In genomic region chr11:79230251-79230570, GRCm38 (mm10) we compare ENCODE assay signal across 16 mouse cellular contexts. TPM values are rescaled to one million over a fixed set of nuclear protein-coding genes. Genes with fewer than 3 reads are reported as not detected.
DNase-seq lines count a peak whose midpoint lies in the region; ATAC-seq and TF ChIP-seq lines count a peak whose summit lies in the region.
"Had no signal": no experiment of that assay in that cellular context is flagged by ENCODE, and none has a peak within 500 bp of the region (broad histone marks: within the 10 kb centered on the region; RNA-seq: fewer than 3 reads in every experiment).

No protein-coding gene starts in this region.

- H3K9ac ChIP-seq in neural tube, embryonic 13.5 days = no peak overlapping the region
- H3K9ac ChIP-seq: embryonic facial prominence, embryonic 15.5 days; forebrain, postnatal 0 days; heart, embryonic 12.5 days; hindbrain, embryonic 15.5 days; midbrain, embryonic 15.5 days had no signal

- peak overlapping the region; percentile 52 for H3K27ac ChIP-seq in neural tube, embryonic 13.5 days (replicated peaks)
- H3K27ac ChIP-seq in kidney, adult 2 months (ENCODE audit: insufficient read depth, low read depth, low read length) = peak overlapping the region; percentile 96
- H3K27ac ChIP-seq: embryonic facial prominence, embryonic 15.5 days; hindbrain, embryonic 15.5 days; midbrain, embryonic 15.5 days; stomach, postnatal 0 days had no signal

- no peaks in the 10 kb centered on the region for H3K27me3 ChIP-seq in neural tube, embryonic 13.5 days
- H3K27me3 ChIP-seq in kidney, adult 2 months (replicated peaks; ENCODE audit: control insufficient read depth, insufficient read depth, low read length) = no peaks in the 10 kb centered on the region
- H3K27me3 ChIP-seq: embryonic facial prominence, embryonic 15.5 days; heart, embryonic 12.5 days; hindbrain, embryonic 15.5 days; midbrain, embryonic 15.5 days had no signal

- no peak for ATAC-seq in neural tube, embryonic 13.5 days (ENCODE audit: low read depth)
- ATAC-seq in cerebellum, adult (ENCODE audit: insufficient number of reproducible peaks, low FRiP score, low TSS enrichment) = no peak
- ATAC-seq: midbrain, embryonic 15.5 days had no signal

- H3K4me3 ChIP-seq in neural tube, embryonic 13.5 days = no peak overlapping the region
- no peak overlapping the region for H3K4me3 ChIP-seq in kidney, adult 2 months (ENCODE audit: insufficient read depth, low read depth, low read length)
- H3K4me3 ChIP-seq: embryonic facial prominence, embryonic 15.5 days; heart, embryonic 12.5 days; hindbrain, embryonic 15.5 days; midbrain, embryonic 15.5 days; myocyte had no signal

- WGBS in neural tube, embryonic 13.5 days = 95% methylated on average over 13 of the region's 13 CpGs
- WGBS in kidney, adult 2 months = 38% methylated on average over 13 of the region's 13 CpGs

- TF ChIP-seq POLR2A in kidney, adult 2 months (IDR thresholded peaks at IDR 0.05; ENCODE audit: low read depth, low read length) = no peak

- H3K36me3 ChIP-seq in neural tube, embryonic 13.5 days = no peaks in the 10 kb centered on the region
- H3K36me3 ChIP-seq in kidney, adult 2 months (ENCODE audit: control insufficient read depth, insufficient read depth, low read length) = no peaks in the 10 kb centered on the region
- H3K36me3 ChIP-seq: embryonic facial prominence, embryonic 15.5 days; heart, embryonic 12.5 days; hindbrain, embryonic 15.5 days; midbrain, embryonic 15.5 days had no signal

- TF ChIP-seq CTCF in kidney, adult 2 months (conservative IDR thresholded peaks at IDR 0.05; ENCODE audit: insufficient read depth, insufficient read length, low read depth, low read length) = no peak

- H3K4me1 ChIP-seq in neural tube, embryonic 13.5 days (replicated peaks) = peaks cover 15% of the 10 kb centered on the region
- H3K4me1 ChIP-seq in kidney, adult 2 months (ENCODE audit: control insufficient read depth, insufficient read depth, low read length) = peaks cover 25% of the 10 kb centered on the region
- H3K4me1 ChIP-seq: midbrain, embryonic 15.5 days had no signal

- no peak for DNase-seq in neural tube, embryonic 10.5 days (ENCODE audit: extremely low spot score, low spot score)
- DNase-seq in kidney, adult 2 months = peak; percentile 87
- peak; percentile 79 for DNase-seq in kidney, postnatal 14 days
- DNase-seq in heart, postnatal 4 days = no peak
- DNase-seq in cerebellum, adult 9-11 months = no peak
- DNase-seq: right cerebral cortex, postnatal 25 days; thymus, postnatal 25 days had no signal

- no peak overlapping the region for H3K4me2 ChIP-seq in neural tube, embryonic 13.5 days
- H3K4me2 ChIP-seq: embryonic facial prominence, embryonic 15.5 days; heart, embryonic 12.5 days; hindbrain, embryonic 15.5 days; midbrain, embryonic 15.5 days had no signal

- no peaks in the 10 kb centered on the region for H3K9me3 ChIP-seq in neural tube, embryonic 13.5 days
- H3K9me3 ChIP-seq: embryonic facial prominence, embryonic 15.5 days; heart, embryonic 12.5 days; hindbrain, embryonic 15.5 days; midbrain, embryonic 15.5 days had no signal

RNA-seq across cellular contexts. Expression of gene Wsb1, which starts 24.3 kb away (rescaled TPM):
- polyA plus RNA-seq in neural tube, embryonic 13.5 days (2015; fragmentation: Nextera tagmentation; extraction: Ambion mirVana) = 492 and 532 TPM in 2 replicates
- polyA plus RNA-seq in kidney, adult 2 months (2012; rRNA removed) = 59.3 and 72.3 TPM in 2 replicates
- 10 to 100 TPM; 67.1 to 82.1 TPM for total RNA-seq in heart, postnatal 4 days (2021)

Comparison
In these comparisons a context has a peak if more than half of its experiments do, and no peak if none do; other contexts are left out.
1. DNase-seq: peak in kidney, adult 2 months (single experiment) and kidney, postnatal 14 days (single experiment); none in neural tube, embryonic 10.5 days (single experiment), heart, postnatal 4 days (single experiment) and cerebellum, adult 9-11 months (single experiment).